Mouse (Mus musculus) brain, embryonic 18.5 days (tissue): ENCODE results near the gene Hibch.
"Not testable (repeated sequence)": the region's sequence is repeated elsewhere in the genome, so short reads cannot be mapped to it uniquely, and the experiment has no call there.

Experiments
- DNase-seq: peaks from one replicate; pipeline ENCODE4 v3.0.0-alpha.2; 2012; ENCODE audit warnings: low read depth, low spot score

Hibch gene

GRCm38 (mm10) chr1:52867876-52868275 lies 23.1 kb downstream of the Hibch start:
- no peak for DNase-seq

GRCm38 (mm10) chr1:52884208-52884607 lies 39.5 kb downstream of the Hibch start:
- no peak for DNase-seq

- no peak for DNase-seq
Measured at GRCm38 (mm10) chr1:52909783-52910182, 65.1 kb downstream of the Hibch start.

GRCm38 (mm10) chr1:52916655-52917054 lies 71.9 kb downstream of the Hibch start:
- no peak for DNase-seq

- DNase-seq, result not testable (repeated sequence)
Measured at GRCm38 (mm10) chr1:52918897-52919296, 74.2 kb downstream of the Hibch start.

- not testable (repeated sequence) for DNase-seq
Measured at GRCm38 (mm10) chr1:52924482-52924881, 79.8 kb downstream of the Hibch start.

GRCm38 (mm10) chr1:52934494-52934893 lies 89.8 kb downstream of the Hibch start:
- DNase-seq, result no peak

GRCm38 (mm10) chr1:52939021-52939420 lies 94.3 kb downstream of the Hibch start:
- DNase-seq, result no peak

- no peak for DNase-seq
Measured at GRCm38 (mm10) chr1:52947895-52948294, 103.2 kb downstream of the Hibch start.

GRCm38 (mm10) chr1:52951146-52951868 lies 106.6 kb downstream of the Hibch start:
- DNase-seq, result no peak

GRCm38 (mm10) chr1:52952143-52952542 lies 107.4 kb downstream of the Hibch start:
- no peak for DNase-seq

- no peak for DNase-seq
Measured at GRCm38 (mm10) chr1:52952551-52953397, 108.0 kb downstream of the Hibch start.

- no peak for DNase-seq
Measured at GRCm38 (mm10) chr1:52953548-52953947, 108.8 kb downstream of the Hibch start.

- no peak for DNase-seq
Measured at GRCm38 (mm10) chr1:52954456-52954855, 109.7 kb downstream of the Hibch start.

GRCm38 (mm10) chr1:52955102-52955501 lies 110.4 kb downstream of the Hibch start:
- DNase-seq, result no peak

GRCm38 (mm10) chr1:52956746-52957145 lies 112.0 kb downstream of the Hibch start:
- DNase-seq, result no peak

- DNase-seq, result no peak
Measured at GRCm38 (mm10) chr1:52960191-52960590, 115.5 kb downstream of the Hibch start.

- DNase-seq, result no peak
Measured at GRCm38 (mm10) chr1:52963097-52963496, 118.4 kb downstream of the Hibch start.

- no peak for DNase-seq
Measured at GRCm38 (mm10) chr1:52964581-52964980, 119.9 kb downstream of the Hibch start.
